Mouse (Mus musculus) small intestine, adult 2 months (tissue): ENCODE data around the gene Nipal3.

Experiments used
- CTCF ChIP-seq: fragments of 200-500 bp; IDR thresholded peaks from 2 replicates; pipeline ENCODE4 v1.5.1; 2012; ENCODE audit warnings: low read depth, mild to moderate bottlenecking, control low read depth, inconsistent platforms, low read length, moderate library complexity, mixed read lengths; ENCODE audit not compliant: insufficient replicate concordance, insufficient read length; ENCODE audit errors: extremely low read depth
- POLR2A ChIP-seq: fragments of 200-500 bp; IDR thresholded peaks from 2 replicates; pipeline ENCODE4 v1.6.1; 2012; ENCODE audit warnings: low read depth, mild to moderate bottlenecking, control low read depth, inconsistent platforms, low read length, moderate library complexity

GRCm38 (mm10) chr4:135544284-135544683 lies 49.4 kb upstream of the Nipal3 start:
- TF ChIP-seq CTCF (no peak), POLR2A (no peak)
